Mouse (Mus musculus): ENCODE data around the gene Adcy1. TPM values are rescaled to one million over a fixed set of nuclear protein-coding genes. Genes with fewer than 3 reads are reported as not detected.
A peak's percentile ranks its signal among the peaks of the same experiment; 100 is the strongest.

The Adcy1 gene
- 2.0 and 2.2 TPM in 2 replicates for polyA plus RNA-seq (2011; ENCODE audit: insufficient read length, low read depth, missing spikeins)

DNA sequence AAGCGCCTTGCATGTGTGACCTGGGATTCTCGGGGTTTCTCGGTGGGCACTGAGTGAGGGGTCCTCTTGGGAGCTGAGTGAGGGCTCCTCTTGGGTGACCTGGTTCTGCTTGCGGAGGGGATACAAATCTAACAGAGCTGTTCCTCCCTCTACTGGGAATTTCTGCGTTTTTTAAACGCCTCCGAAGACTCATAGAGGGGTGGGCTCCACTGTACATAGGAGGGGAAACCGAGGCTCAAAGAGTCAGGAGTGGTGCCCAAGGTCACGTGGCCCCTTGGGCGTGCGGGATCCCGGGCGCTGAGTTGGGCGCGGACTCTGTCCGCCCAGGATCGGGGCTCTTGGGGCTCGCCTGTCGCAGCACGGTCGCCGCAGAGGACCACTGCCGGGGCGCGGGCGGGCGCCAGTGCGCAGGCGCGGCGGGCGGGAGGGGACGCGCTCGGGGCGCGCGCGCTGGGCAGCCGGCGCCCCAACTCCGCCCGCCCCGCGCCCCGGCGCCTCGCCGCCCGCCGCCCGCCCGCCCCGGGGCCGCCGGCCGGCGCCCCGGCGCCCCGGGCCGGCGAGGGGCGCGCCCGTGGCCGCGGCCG lies at the start of gene Adcy1:
Gene Adcy1, plus strand, starts transcription at position 489 of the 584 bp plus-strand sequence.
- peak within 1 kb of the TSS; percentile 26 for H3K4me3 ChIP-seq (ENCODE audit: insufficient read depth, low read length)
- no peaks in the 10 kb centered on the region for H3K4me1 ChIP-seq (ENCODE audit: control insufficient read depth, insufficient read depth, low read length)
- TF ChIP-seq POLR2A (IDR thresholded peaks at IDR 0.05; ENCODE audit: low read depth, low read length) (no peak), CTCF (IDR thresholded peaks at IDR 0.05; ENCODE audit: borderline replicate concordance, insufficient read depth, low read length) (no peak)
- no peak within 1 kb of the TSS for H3K27ac ChIP-seq (ENCODE audit: insufficient read depth, low read length)

DNA sequence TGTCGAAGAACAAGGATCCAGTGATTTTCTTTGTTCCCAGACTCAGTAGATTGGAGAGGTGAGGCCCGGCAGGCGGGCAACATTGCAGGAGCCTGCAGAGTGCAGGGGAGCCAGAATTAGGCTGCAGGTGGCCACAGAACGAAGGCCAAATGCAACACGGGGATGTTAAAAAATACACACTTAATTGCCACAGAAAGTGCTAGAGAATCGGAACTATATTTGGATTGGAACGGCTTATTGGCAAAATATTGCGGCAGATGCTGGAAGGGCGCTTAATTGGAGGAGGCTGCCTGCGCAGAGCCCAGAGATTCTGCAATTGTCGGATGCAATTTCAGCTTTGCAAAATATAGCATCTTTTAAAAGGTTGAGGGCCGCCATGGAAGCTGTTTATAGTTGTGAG lies 46.4 kb upstream of the Adcy1 start:
- TF ChIP-seq POLR2A (IDR thresholded peaks at IDR 0.05; ENCODE audit: low read depth, low read length): no peak
- TF ChIP-seq CTCF (IDR thresholded peaks at IDR 0.05; ENCODE audit: borderline replicate concordance, insufficient read depth, low read length): no peak
- H3K27ac ChIP-seq (ENCODE audit: insufficient read depth, low read length): no peak overlapping the region
- H3K4me3 ChIP-seq (ENCODE audit: insufficient read depth, low read length): no peak overlapping the region
- H3K4me1 ChIP-seq (ENCODE audit: control insufficient read depth, insufficient read depth, low read length): peaks cover 2% of the 10 kb centered on the region; the same call in 1 of the 2 replicates

DNA sequence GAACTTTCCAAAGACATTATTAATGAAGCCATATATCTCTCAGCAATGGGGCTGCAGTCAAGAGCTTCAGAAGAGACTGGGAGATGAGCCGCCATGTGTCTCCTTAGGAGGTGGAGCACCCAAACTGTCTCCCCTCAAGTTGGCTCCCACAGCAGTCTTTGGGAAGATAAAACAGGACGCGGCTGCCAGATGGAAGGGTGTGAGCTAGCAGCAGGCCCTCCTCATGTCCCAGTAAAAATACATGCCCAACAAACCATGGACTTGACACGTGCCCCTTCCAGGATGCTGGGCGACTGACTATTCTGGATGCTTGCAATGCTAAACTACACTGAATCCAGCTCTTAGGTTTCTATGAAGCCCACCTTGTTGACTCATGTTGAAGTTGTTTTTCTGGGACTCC lies 45.2 kb upstream of the Adcy1 start:
- no peak overlapping the region for H3K4me3 ChIP-seq (ENCODE audit: insufficient read depth, low read length)
- H3K4me1 ChIP-seq (ENCODE audit: control insufficient read depth, insufficient read depth, low read length): peaks cover 2% of the 10 kb centered on the region; the same call in 1 of the 2 replicates
- TF ChIP-seq POLR2A (IDR thresholded peaks at IDR 0.05; ENCODE audit: low read depth, low read length) (no peak), CTCF (IDR thresholded peaks at IDR 0.05; ENCODE audit: borderline replicate concordance, insufficient read depth, low read length) (no peak)
- H3K27ac ChIP-seq (ENCODE audit: insufficient read depth, low read length): no peak overlapping the region

DNA sequence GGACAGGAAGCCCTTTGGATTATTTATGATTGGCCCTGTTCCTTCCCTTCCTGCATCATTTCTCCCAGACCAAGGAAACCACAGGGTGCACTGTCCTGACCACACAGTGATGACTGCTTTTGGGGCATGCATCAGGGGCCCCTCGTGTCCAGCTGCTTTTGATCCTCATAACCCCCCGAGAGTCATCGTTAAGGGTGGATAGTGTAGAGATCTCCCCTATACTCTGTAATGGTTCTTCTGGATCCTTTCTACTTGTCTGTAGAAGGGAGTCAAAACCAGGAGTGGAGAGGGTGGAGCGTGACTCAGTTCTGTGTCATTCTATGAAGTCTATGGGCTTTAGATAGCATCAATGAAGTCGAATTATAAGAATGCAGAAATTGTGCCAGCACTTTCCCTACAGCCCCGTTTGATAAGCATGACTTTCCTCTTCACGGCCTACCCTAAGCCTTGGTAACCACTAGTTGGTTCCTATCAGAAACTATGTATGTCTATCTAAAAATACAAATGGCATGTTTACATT lies 44.2 kb upstream of the Adcy1 start:
- H3K27ac ChIP-seq (ENCODE audit: insufficient read depth, low read length): peak overlapping the region; percentile 38; the same call in 1 of the 2 replicates
- no peak overlapping the region for H3K4me3 ChIP-seq (ENCODE audit: insufficient read depth, low read length)
- TF ChIP-seq CTCF (IDR thresholded peaks at IDR 0.05; ENCODE audit: borderline replicate concordance, insufficient read depth, low read length) (no peak), POLR2A (IDR thresholded peaks at IDR 0.05; ENCODE audit: low read depth, low read length) (no peak)
- peaks cover 2% of the 10 kb centered on the region; the same call in 1 of the 2 replicates for H3K4me1 ChIP-seq (ENCODE audit: control insufficient read depth, insufficient read depth, low read length)

DNA sequence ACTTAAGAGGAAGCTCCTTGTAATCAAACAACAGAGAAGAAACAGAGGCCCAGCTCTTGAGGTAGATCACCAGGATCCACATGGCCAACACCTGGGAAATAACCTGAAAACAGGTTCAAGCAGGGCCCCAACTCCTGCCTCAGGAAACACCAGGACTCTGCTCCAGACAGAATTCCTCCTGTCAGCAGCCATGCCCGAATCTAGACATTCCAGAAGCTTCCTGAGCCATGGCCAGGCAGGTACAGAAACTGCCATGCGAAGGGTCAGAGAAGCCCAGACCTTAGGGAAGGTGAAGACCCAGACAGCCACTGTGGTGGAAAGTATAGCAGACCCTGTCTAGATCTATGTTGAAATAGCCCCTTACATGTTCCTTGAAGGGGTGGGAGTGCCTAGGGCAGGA lies 30.2 kb upstream of the Adcy1 start:
- Histone ChIP-seq H3K4me1 (ENCODE audit: control insufficient read depth, insufficient read depth, low read length) (no peaks in the 10 kb centered on the region), H3K4me3 (ENCODE audit: insufficient read depth, low read length) (no peak overlapping the region), H3K27ac (ENCODE audit: insufficient read depth, low read length) (no peak overlapping the region)
- TF ChIP-seq POLR2A (IDR thresholded peaks at IDR 0.05; ENCODE audit: low read depth, low read length): no peak
- no peak for TF ChIP-seq CTCF (IDR thresholded peaks at IDR 0.05; ENCODE audit: borderline replicate concordance, insufficient read depth, low read length)

DNA sequence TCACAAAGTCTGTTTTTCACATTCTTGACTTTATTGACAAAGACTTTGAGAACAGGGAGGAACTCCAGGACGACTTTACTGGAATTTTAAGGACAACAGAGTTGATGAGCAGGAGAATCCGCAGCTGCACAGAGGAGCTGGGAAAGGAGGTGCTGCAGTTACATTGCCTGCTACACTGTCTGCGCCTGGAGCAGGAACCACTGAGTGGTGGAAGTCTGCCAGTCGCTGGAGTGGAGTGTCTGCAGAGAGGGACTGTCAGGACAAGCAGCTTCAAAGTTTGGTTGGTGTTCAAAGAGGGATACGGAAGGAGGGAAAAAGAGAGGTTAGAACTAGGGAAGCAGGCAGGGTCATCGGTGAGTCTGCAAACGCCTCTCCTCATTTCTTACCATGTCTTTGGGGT lies 23.6 kb upstream of the Adcy1 start:
- TF ChIP-seq CTCF (IDR thresholded peaks at IDR 0.05; ENCODE audit: borderline replicate concordance, insufficient read depth, low read length): no peak
- no peak for TF ChIP-seq POLR2A (IDR thresholded peaks at IDR 0.05; ENCODE audit: low read depth, low read length)
- Histone ChIP-seq H3K4me1 (ENCODE audit: control insufficient read depth, insufficient read depth, low read length) (no peaks in the 10 kb centered on the region), H3K27ac (ENCODE audit: insufficient read depth, low read length) (no peak overlapping the region), H3K4me3 (ENCODE audit: insufficient read depth, low read length) (no peak overlapping the region)

DNA sequence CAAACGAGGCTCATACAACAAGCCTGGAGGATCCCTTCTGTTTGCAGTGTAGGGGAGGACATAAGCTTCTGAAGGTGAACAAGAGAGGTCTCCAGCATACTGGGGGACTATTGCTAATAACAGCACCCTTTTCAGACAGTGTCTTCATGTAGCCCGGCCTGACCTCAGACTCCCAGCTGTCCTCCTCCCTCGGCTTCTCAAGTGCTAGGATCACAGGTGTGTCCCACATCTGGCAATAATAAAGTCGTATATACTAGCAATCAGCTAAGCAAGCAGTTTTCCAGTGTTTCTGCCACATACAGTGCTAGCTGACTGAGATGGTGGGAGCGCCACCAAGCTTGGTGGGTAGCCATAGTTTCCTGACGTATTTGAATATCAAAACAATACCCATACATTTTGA lies 22.5 kb upstream of the Adcy1 start:
- TF ChIP-seq POLR2A (IDR thresholded peaks at IDR 0.05; ENCODE audit: low read depth, low read length) (no peak), CTCF (IDR thresholded peaks at IDR 0.05; ENCODE audit: borderline replicate concordance, insufficient read depth, low read length) (no peak)
- Histone ChIP-seq H3K27ac (ENCODE audit: insufficient read depth, low read length) (no peak overlapping the region), H3K4me3 (ENCODE audit: insufficient read depth, low read length) (no peak overlapping the region), H3K4me1 (ENCODE audit: control insufficient read depth, insufficient read depth, low read length) (no peaks in the 10 kb centered on the region)

DNA sequence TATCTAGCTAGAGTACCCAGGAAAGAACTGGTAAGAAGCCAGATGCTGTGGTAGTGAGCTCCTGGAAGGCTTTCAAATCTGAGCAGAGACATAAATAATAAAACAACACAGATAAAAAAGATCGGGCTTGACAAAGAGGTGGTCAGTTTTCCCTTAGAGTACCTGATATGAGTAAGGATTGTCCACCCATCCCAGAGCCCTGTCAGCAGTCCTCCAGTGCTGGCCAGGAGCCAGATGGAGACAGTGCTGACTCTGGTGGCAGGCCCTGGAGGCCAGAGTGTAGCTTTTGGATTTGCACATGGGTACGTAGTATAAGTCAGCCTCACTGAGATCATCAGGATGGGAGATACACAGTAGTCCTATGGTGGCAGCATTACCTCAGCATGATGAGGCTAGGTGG lies 16.1 kb upstream of the Adcy1 start:
- Histone ChIP-seq H3K27ac (ENCODE audit: insufficient read depth, low read length) (no peak overlapping the region), H3K4me3 (ENCODE audit: insufficient read depth, low read length) (no peak overlapping the region), H3K4me1 (ENCODE audit: control insufficient read depth, insufficient read depth, low read length) (no peaks in the 10 kb centered on the region)
- TF ChIP-seq CTCF (IDR thresholded peaks at IDR 0.05; ENCODE audit: borderline replicate concordance, insufficient read depth, low read length) (no peak), POLR2A (IDR thresholded peaks at IDR 0.05; ENCODE audit: low read depth, low read length) (no peak)

DNA sequence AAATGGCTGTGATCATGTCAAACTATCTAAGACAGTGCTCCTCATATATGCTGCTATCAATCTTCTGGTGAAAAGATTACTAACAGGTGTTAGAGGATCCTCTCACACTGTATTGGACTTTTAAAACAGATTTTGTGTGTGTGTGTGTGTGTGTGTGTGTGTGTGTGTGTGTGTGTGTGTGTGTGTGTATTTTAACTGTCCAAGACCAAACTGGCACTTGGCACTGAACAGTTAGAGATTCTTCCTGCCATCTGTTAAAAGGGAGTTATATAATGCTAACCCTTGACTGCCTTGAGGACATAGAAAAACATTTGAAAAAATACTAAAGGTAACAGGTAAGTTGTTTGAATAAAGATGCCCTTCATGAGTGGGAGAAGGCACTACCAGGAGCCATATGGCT lies 15.7 kb upstream of the Adcy1 start:
- Histone ChIP-seq H3K27ac (ENCODE audit: insufficient read depth, low read length) (no peak overlapping the region), H3K4me3 (ENCODE audit: insufficient read depth, low read length) (no peak overlapping the region), H3K4me1 (ENCODE audit: control insufficient read depth, insufficient read depth, low read length) (no peaks in the 10 kb centered on the region)
- no peak for TF ChIP-seq CTCF (IDR thresholded peaks at IDR 0.05; ENCODE audit: borderline replicate concordance, insufficient read depth, low read length)
- no peak for TF ChIP-seq POLR2A (IDR thresholded peaks at IDR 0.05; ENCODE audit: low read depth, low read length)

DNA sequence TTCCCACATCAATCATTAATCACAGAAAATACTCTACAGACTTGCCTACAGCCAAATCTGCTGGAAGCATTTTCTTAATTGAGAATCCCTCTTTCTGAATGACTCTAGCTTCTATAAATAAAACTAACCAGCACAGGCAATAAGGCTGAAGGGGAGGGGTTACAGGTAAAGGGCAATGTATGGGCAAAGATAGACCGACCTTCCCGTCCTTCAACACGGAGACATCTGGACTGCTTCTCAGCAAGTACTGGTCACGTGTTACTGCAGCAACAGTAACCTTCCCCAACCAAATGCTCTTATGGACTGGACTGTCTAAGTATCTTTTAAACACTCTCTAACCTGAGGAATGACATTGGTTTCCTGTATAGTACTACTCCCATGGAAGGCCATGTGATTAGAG lies 9.6 kb upstream of the Adcy1 start:
- TF ChIP-seq CTCF (IDR thresholded peaks at IDR 0.05; ENCODE audit: borderline replicate concordance, insufficient read depth, low read length) (no peak), POLR2A (IDR thresholded peaks at IDR 0.05; ENCODE audit: low read depth, low read length) (no peak)
- peaks cover 3% of the 10 kb centered on the region; the same call in 1 of the 2 replicates for H3K4me1 ChIP-seq (ENCODE audit: control insufficient read depth, insufficient read depth, low read length)
- H3K27ac ChIP-seq (ENCODE audit: insufficient read depth, low read length): no peak overlapping the region
- no peak overlapping the region for H3K4me3 ChIP-seq (ENCODE audit: insufficient read depth, low read length)

Measured in embryonic fibroblast, embryonic 13.5 days (primary cell).